Mouse (Mus musculus) limb, embryonic 13.5 days (tissue): ENCODE measurements around the gene 0610037L13Rik. TPM values are rescaled to one million over a fixed set of nuclear protein-coding genes. Genes with fewer than 3 reads are reported as not detected.

Experiments
- polyA plus RNA-seq: library from polyadenylated mRNA; unstranded; fragments of >200 nt; fragmentation: Nextera tagmentation; extraction: Ambion mirVana; gene quantifications from 2 replicates; pipeline ENCODE4 v1.2.1, GENCODE M21; 2015

The 0610037L13Rik gene
- polyA plus RNA-seq, 1 experiment from 2014 or later = 148 TPM

Other genes starting within 250 kb of the 0610037L13Rik start
- gene Dmrtb1, start 205.6 kb upstream of the 0610037L13Rik start, polyA plus RNA-seq = 0.14 and 0.32 TPM in 2 replicates
- gene Lrp8, start 87.6 kb upstream of the 0610037L13Rik start, polyA plus RNA-seq = 3.1 and 3.3 TPM in 2 replicates
- gene Magoh, start 10.1 kb upstream of the 0610037L13Rik start, polyA plus RNA-seq = 212 and 216 TPM in 2 replicates
- 27.1 and 27.4 TPM in 2 replicates for gene Cpt2, start 33.8 kb downstream of the 0610037L13Rik start, polyA plus RNA-seq
- not detected in 2 replicates for gene Slc1a7, start 78.5 kb downstream of the 0610037L13Rik start, polyA plus RNA-seq
- 1.0 and 1.4 TPM in 2 replicates for gene Podn, start 206.6 kb downstream of the 0610037L13Rik start, polyA plus RNA-seq